Mouse (Mus musculus): ENCODE measurements around the gene Olfr870. TPM values are rescaled to one million over a fixed set of nuclear protein-coding genes. Genes with fewer than 3 reads are reported as not detected.

Olfr870 gene
- not detected in 2 replicates for polyA plus RNA-seq (2021; fragmentation: Nextera tagmentation)
- long read RNA-seq, experiment 1, result 0 reads
- long read RNA-seq, experiment 2, result 0 reads

GRCm38 (mm10) chr9:20173957-20174356 lies at the start of gene Olfr870:
Olfr870 (minus strand) TSS chr9:20174057.

GRCm38 (mm10) chr9:20211907-20212306 lies 38.0 kb upstream of the Olfr870 start, which contains the start of gene Olfr871:
Olfr871 (plus strand) TSS chr9:20212207.

DNA sequence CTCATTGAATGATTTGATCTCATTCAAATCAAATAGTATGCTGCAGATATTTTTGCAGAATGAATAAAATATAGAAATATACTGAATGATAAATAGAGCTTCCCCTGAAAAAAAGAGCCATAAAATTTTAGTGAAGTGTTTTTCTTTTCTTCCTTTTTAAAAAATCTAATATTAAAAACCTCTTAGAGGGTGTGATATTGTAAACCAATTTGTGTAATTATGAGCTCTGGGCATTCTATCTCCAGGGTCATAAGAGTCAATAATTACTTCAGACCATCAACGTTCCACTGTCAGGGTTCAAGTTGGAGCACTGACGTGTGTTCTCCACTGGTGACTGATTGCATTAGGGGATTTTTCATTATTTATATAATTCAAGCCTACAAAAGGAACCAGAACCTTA lies 45.1 kb downstream of the Olfr870 start, which contains the start of gene Olfr869:
TSS of gene Olfr869 (plus strand) at position 301 of the 400 bp plus-strand sequence.

Other genes starting within 250 kb of the Olfr870 start
- not detected in 2 replicates for gene Olfr866, start 146.0 kb downstream of the Olfr870 start, polyA plus RNA-seq (2021; fragmentation: Nextera tagmentation)
- gene Olfr867, start 116.5 kb downstream of the Olfr870 start, polyA plus RNA-seq (2021; fragmentation: Nextera tagmentation), result not detected in 2 replicates
- gene Olfr868, start 75.4 kb downstream of the Olfr870 start, polyA plus RNA-seq (2021; fragmentation: Nextera tagmentation), result not detected in 2 replicates
- not detected in 2 replicates for gene Olfr869, start 45.0 kb downstream of the Olfr870 start, polyA plus RNA-seq (2021; fragmentation: Nextera tagmentation)
- not detected in 2 replicates for gene Olfr871, start 38.1 kb upstream of the Olfr870 start, polyA plus RNA-seq (2021; fragmentation: Nextera tagmentation)
- gene Olfr872, start 63.1 kb upstream of the Olfr870 start, polyA plus RNA-seq (2021; fragmentation: Nextera tagmentation), result not detected in 2 replicates
- not detected in 2 replicates for gene Olfr39, start 108.3 kb upstream of the Olfr870 start, polyA plus RNA-seq (2021; fragmentation: Nextera tagmentation)
- gene Olfr873, start 124.5 kb upstream of the Olfr870 start, polyA plus RNA-seq (2021; fragmentation: Nextera tagmentation), result not detected in 2 replicates
- gene Olfr18, start 162.0 kb upstream of the Olfr870 start, polyA plus RNA-seq (2021; fragmentation: Nextera tagmentation), result 0.06 and 0.18 TPM in 2 replicates
- gene Zfp560, start 211.1 kb upstream of the Olfr870 start, polyA plus RNA-seq (2021; fragmentation: Nextera tagmentation), result 48.4 and 55.7 TPM in 2 replicates